Mouse (Mus musculus): ENCODE data around the gene Enpp3.

GRCm38 (mm10) chr10:24805173-24805572, 37.5 kb downstream of the Enpp3 start:
- no peak for TF ChIP-seq POLR2A (IDR thresholded peaks at IDR 0.05; ENCODE audit: extremely low read depth, insufficient read depth, low read length)
- TF ChIP-seq CTCF (IDR thresholded peaks at IDR 0.05; ENCODE audit: extremely low read depth, insufficient read depth, low read length), result no peak

Measured in cortical plate, adult 2 months (tissue).